Mouse (Mus musculus) embryonic facial prominence, embryonic 14.5 days (tissue): ENCODE measurements at regions not wholly inside any gene's neighbourhood (a gene's known extent, or its start where the extent isn't known, plus 50 kb on each side); places are given as distances from the start of the nearest gene placed in this dataset.

Experiments used
- ATAC-seq: fragments of 200-750 bp; cut with Nextera tagmentation; 2 replicates; pipeline ENCODE4 v1.8.0; 2017; ENCODE audit warnings: low read depth, moderate number of reproducible peaks, moderate TSS enrichment
- DNase-seq: peaks from one replicate; pipeline ENCODE4 v3.0.0-alpha.2; 2015; ENCODE audit warnings: low spot score
- H3K27ac ChIP-seq: fragments of 300-500 bp; sonication (generic); replicated peaks from 2 replicates; pipeline ENCODE4 v1.5.1; 2014; ENCODE audit warnings: low read depth, mild to moderate bottlenecking, low read length, moderate library complexity
- H3K27me3 ChIP-seq: fragments of 300-500 bp; sonication (generic); replicated peaks from 2 replicates; pipeline ENCODE4 v1.6.1; 2014; ENCODE audit warnings: low read length; ENCODE audit not compliant: control insufficient read depth, insufficient read depth
- H3K36me3 ChIP-seq: fragments of 300-500 bp; sonication (generic); 2 replicates; pipeline ENCODE4 v1.6.1; 2014; ENCODE audit warnings: low read length, mixed read lengths; ENCODE audit not compliant: control insufficient read depth, insufficient read depth
- H3K4me1 ChIP-seq: fragments of 300-500 bp; sonication (generic); 2 replicates; pipeline ENCODE4 v1.6.1; 2014; ENCODE audit warnings: antibody characterized with exemption, low read length; ENCODE audit not compliant: control insufficient read depth, insufficient read depth
- H3K4me2 ChIP-seq: fragments of 300-500 bp; sonication (generic); 2 replicates; pipeline ENCODE4 v1.6.1; 2014; ENCODE audit warnings: low read depth, mild to moderate bottlenecking, low read length, moderate library complexity, mixed read lengths
- H3K4me3 ChIP-seq: fragments of 300-500 bp; sonication (generic); 2 replicates; pipeline ENCODE4 v1.5.1; 2014; ENCODE audit warnings: low read depth, mild to moderate bottlenecking, low read length
- H3K9ac ChIP-seq: fragments of 300-500 bp; sonication (generic); 2 replicates; pipeline ENCODE4 v1.6.1; 2014; ENCODE audit warnings: low read depth, mild to moderate bottlenecking, low read length, moderate library complexity, mixed read lengths
- H3K9me3 ChIP-seq: fragments of 300-500 bp; sonication (generic); 2 replicates; pipeline ENCODE4 v1.6.1; 2016; ENCODE audit warnings: low read length; ENCODE audit not compliant: control insufficient read depth
- WGBS: fragments of 180-500 bp; shearing (Covaris S2); extraction: QIAGEN DNeasy Blood & Tissue Kit; methylation state at CpG from one replicate; pipeline ENCODE4 v1.1.7; 2014; 5-methylcytosine and 5-hydroxymethylcytosine counted together

DNA sequence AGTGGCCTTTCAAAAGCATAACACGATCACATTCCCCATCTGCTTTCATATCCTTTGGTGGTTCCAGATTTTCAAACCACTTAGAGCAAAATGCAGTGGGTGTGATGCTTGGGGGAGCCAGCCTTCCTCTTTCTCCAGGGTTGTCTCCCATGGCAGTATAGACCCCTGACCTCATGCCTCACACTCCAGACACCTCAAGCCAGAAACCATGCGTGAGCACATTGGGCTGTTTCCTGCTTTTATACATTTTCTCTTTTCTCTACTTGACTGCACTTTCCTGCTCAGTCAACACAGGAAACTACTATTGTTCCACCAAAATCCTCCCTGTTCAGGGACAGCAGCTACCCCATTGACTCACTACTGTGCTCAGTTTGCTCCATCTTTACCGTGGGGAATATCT, 253.7 kb downstream of the Efnb2 start:
- ATAC-seq, result no peak
- 82% methylated on average over 3 of the region's 3 CpGs for WGBS

GRCm38 (mm10) chr8:8403410-8403809, 257.6 kb downstream of the Efnb2 start:
- H3K36me3 ChIP-seq, result no peaks in the 10 kb centered on the region
- no peak overlapping the region for H3K27ac ChIP-seq
- no peak for DNase-seq
- no peak overlapping the region for H3K4me3 ChIP-seq
- 71% methylated on average over 3 of the region's 3 CpGs for WGBS
- H3K9me3 ChIP-seq, result no peaks in the 10 kb centered on the region
- no peaks in the 10 kb centered on the region for H3K4me1 ChIP-seq
- ATAC-seq, result no peak
- H3K9ac ChIP-seq, result no peak overlapping the region
- no peak overlapping the region for H3K4me2 ChIP-seq
- no peaks in the 10 kb centered on the region for H3K27me3 ChIP-seq

More for the DNA sequence above, 253.7 kb downstream of the Efnb2 start:
- no peak overlapping the region for H3K4me3 ChIP-seq
- H3K4me1 ChIP-seq, result no peaks in the 10 kb centered on the region
- no peak overlapping the region for H3K9ac ChIP-seq
- no peak for DNase-seq
- no peaks in the 10 kb centered on the region; the same call in 1 of the 2 replicates for H3K9me3 ChIP-seq
- no peak overlapping the region for H3K4me2 ChIP-seq
- no peaks in the 10 kb centered on the region for H3K27me3 ChIP-seq
- no peaks in the 10 kb centered on the region for H3K36me3 ChIP-seq
- H3K27ac ChIP-seq, result no peak overlapping the region

GRCm38 (mm10) chr8:8392303-8392702, 268.7 kb downstream of the Efnb2 start:
- Histone ChIP-seq H3K36me3 (no peaks in the 10 kb centered on the region), H3K4me2 (no peak overlapping the region), H3K27ac (no peak overlapping the region), H3K27me3 (no peaks in the 10 kb centered on the region), H3K9ac (no peak overlapping the region), H3K4me1 (no peaks in the 10 kb centered on the region), H3K9me3 (no peaks in the 10 kb centered on the region), H3K4me3 (no peak overlapping the region)
- ATAC-seq (no peak), DNase-seq (no peak)
- 66% methylated on average over 5 of the region's 5 CpGs for WGBS

DNA sequence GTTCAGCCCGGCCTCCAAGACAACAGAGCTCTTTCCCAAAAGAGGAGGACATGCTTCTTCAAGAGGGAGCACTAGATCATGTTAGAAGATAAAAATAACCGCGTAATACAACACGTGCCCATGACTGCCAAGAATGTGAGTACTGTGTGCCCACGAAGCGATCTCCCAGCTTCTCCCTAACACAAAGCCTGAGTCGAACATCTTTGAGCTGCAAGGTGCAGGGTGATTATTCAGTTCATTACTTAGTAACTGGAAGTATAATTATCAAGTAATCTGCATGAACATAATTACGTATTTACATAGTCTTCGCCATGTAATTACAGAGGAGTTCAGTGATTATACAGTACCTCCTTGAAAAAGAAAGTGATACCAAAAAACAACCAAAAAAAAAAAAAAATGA, 269.7 kb downstream of the Efnb2 start:
- no peak for DNase-seq
- no peak overlapping the region for H3K4me2 ChIP-seq
- no peaks in the 10 kb centered on the region for H3K36me3 ChIP-seq
- H3K27me3 ChIP-seq, result no peaks in the 10 kb centered on the region
- WGBS, result 82% methylated on average over 9 of the region's 9 CpGs
- H3K4me1 ChIP-seq, result no peaks in the 10 kb centered on the region
- no peaks in the 10 kb centered on the region for H3K9me3 ChIP-seq
- H3K9ac ChIP-seq, result no peak overlapping the region
- ATAC-seq, result no peak
- H3K27ac ChIP-seq, result no peak overlapping the region
- no peak overlapping the region for H3K4me3 ChIP-seq

GRCm38 (mm10) chr8:8378248-8378647, 282.8 kb downstream of the Efnb2 start:
- ATAC-seq (no peak), DNase-seq (no peak)
- H3K4me2 ChIP-seq, result no peak overlapping the region
- no peak overlapping the region for H3K4me3 ChIP-seq
- 56% methylated on average over 4 of the region's 4 CpGs for WGBS
- no peaks in the 10 kb centered on the region for H3K36me3 ChIP-seq
- H3K9ac ChIP-seq, result no peak overlapping the region
- H3K4me1 ChIP-seq, result no peaks in the 10 kb centered on the region
- no peak overlapping the region for H3K27ac ChIP-seq
- H3K27me3 ChIP-seq, result no peaks in the 10 kb centered on the region
- no peaks in the 10 kb centered on the region for H3K9me3 ChIP-seq

- WGBS, result 74% methylated on average over 3 of the region's 3 CpGs
- Histone ChIP-seq H3K4me3 (no peak overlapping the region), H3K36me3 (no peaks in the 10 kb centered on the region), H3K9ac (no peak overlapping the region), H3K27me3 (no peaks in the 10 kb centered on the region), H3K4me1 (no peaks in the 10 kb centered on the region), H3K9me3 (no peaks in the 10 kb centered on the region), H3K27ac (no peak overlapping the region), H3K4me2 (no peak overlapping the region)
- ATAC-seq (no peak), DNase-seq (no peak)
Observed at GRCm38 (mm10) chr8:8376791-8377190, 284.3 kb downstream of the Efnb2 start.

DNA sequence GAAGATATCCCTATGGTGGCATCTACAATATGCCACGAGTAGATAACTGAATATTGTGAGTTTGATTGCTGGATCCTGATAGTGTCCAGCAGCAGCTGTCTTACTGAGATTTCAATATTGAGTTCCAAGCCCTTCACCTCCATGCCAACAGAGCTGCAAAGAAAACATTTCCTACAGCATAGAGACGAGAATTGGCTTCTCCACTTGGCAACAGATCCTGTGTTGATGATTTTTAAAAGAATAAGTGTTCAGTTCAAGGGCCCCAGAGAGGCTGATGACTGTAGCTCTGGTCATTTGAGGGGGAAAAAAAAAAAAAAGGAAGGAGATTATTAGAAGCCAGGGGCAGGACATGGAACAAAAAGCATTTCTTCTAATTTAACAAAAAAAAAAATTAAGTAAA, 284.7 kb downstream of the Efnb2 start:
- ATAC-seq (no peak), DNase-seq (no peak)
- H3K9ac ChIP-seq, result no peak overlapping the region

DNA sequence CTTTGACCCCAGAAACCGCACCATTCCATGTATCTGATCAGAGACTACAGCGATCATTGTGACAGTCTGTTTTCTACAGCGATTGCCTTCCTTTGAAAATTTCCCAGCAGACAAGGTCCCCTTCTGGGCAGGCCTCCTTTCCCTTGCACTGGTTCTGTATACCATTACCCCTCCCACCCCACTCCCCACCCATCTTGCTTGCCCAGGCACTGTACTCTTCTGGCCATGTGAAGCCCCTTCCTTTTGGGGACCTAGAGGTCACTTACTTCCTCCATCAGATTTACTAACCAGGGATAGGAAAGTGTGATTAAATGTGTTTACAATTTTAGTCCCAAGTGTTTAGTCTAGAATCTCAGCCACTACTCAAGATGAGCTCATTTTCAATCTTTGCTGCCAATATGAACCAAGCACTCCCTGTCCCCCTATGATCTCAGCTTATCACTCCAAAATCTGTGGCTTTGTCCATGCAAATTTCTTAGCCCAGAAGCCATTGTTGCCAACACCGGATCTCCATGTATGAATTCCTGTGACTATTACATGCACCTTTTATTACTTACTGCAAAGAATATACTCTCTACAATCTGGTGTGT, 293.7 kb downstream of the Efnb2 start:
- no peaks in the 10 kb centered on the region for H3K4me1 ChIP-seq
- H3K27me3 ChIP-seq, result no peaks in the 10 kb centered on the region

More for the DNA sequence above, 284.7 kb downstream of the Efnb2 start:
- Histone ChIP-seq H3K36me3 (no peaks in the 10 kb centered on the region), H3K27ac (no peak overlapping the region), H3K4me2 (no peak overlapping the region), H3K27me3 (no peaks in the 10 kb centered on the region), H3K4me3 (no peak overlapping the region), H3K4me1 (no peaks in the 10 kb centered on the region), H3K9me3 (no peaks in the 10 kb centered on the region)
- 59% methylated on average over 2 of the region's 2 CpGs for WGBS

DNA sequence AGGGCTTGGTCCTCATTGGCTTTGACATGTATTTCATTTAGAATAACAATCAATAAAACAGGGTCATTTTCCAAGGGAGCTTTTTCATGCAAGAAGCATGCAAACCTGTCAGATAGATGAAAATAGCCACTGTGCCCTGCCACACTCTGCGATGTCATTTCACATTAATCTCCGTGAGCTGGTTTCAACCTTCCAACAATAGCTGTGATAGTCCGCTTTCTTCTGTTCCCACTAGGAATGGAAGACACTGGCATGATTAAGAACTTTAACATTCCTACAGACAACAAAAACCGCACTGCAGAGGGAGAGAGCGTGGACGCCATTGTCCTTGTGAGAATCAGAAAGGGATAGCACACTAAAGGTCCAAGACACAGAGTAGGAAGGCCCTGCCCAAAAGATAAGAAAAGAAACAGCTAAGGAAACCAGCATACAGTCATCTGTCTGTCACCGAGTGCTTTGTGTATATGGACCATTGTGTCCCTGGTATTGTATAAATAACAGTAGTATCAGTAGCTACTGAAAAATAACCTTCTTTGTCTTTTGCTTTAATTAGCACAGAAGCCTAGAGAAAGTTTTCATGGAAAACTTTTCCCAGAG, 299.0 kb downstream of the Efnb2 start:
- peak; percentile 16 for DNase-seq
- H3K4me1 ChIP-seq, result no peaks in the 10 kb centered on the region
- no peak overlapping the region for H3K4me3 ChIP-seq
- ATAC-seq, result no peak
- no peaks in the 10 kb centered on the region for H3K36me3 ChIP-seq
- H3K27me3 ChIP-seq, result no peaks in the 10 kb centered on the region
- H3K27ac ChIP-seq, result no peak overlapping the region
- H3K9ac ChIP-seq, result no peak overlapping the region
- 84% methylated on average over 7 of the region's 7 CpGs for WGBS
- no peak overlapping the region for H3K4me2 ChIP-seq
- H3K9me3 ChIP-seq, result no peaks in the 10 kb centered on the region

More for the DNA sequence above, 293.7 kb downstream of the Efnb2 start:
- Histone ChIP-seq H3K4me2 (no peak overlapping the region), H3K36me3 (no peaks in the 10 kb centered on the region), H3K9me3 (no peaks in the 10 kb centered on the region), H3K27ac (no peak overlapping the region), H3K4me3 (no peak overlapping the region), H3K9ac (no peak overlapping the region)
- WGBS, result 82% methylated on average over 4 of the region's 4 CpGs
- no peak for DNase-seq
- no peak for ATAC-seq
